Mouse (Mus musculus): ENCODE results near the gene Chrdl1. TPM values are rescaled to one million over a fixed set of nuclear protein-coding genes. Genes with fewer than 3 reads are reported as not detected.

The Chrdl1 gene
- polyA plus RNA-seq, 1 experiment from 2014 or later, result 2.4 TPM

GRCm38 (mm10) chrX:143313166-143313565, 80.9 kb downstream of the Chrdl1 start:
- Histone ChIP-seq H3K4me3 (no peak overlapping the region), H3K27ac (no peak overlapping the region), H3K9me3 (replicated peaks) (no peaks in the 10 kb centered on the region), H3K4me1 (no peaks in the 10 kb centered on the region), H3K9ac (no peak overlapping the region), H3K36me3 (ENCODE audit: poor library complexity, severe bottlenecking) (no peaks in the 10 kb centered on the region), H3K27me3 (no peaks in the 10 kb centered on the region), H3K4me2 (no peak overlapping the region)
- 88% methylated on average over 3 of the region's 3 CpGs for WGBS
- no peak for ATAC-seq

- Histone ChIP-seq H3K9me3 (replicated peaks) (no peaks in the 10 kb centered on the region), H3K27me3 (0 out of 2 replicates have a peak, but pooled peaks cover 3% of the 10 kb centered on the region), H3K36me3 (ENCODE audit: poor library complexity, severe bottlenecking) (no peaks in the 10 kb centered on the region), H3K9ac (no peak overlapping the region), H3K4me1 (no peaks in the 10 kb centered on the region), H3K4me3 (no peak overlapping the region), H3K27ac (no peak overlapping the region), H3K4me2 (no peak overlapping the region)
- WGBS, result 93% methylated on average over 2 of the region's 2 CpGs
- no peak for ATAC-seq
Measured at GRCm38 (mm10) chrX:143294726-143295125, 99.3 kb downstream of the Chrdl1 start.

DNA sequence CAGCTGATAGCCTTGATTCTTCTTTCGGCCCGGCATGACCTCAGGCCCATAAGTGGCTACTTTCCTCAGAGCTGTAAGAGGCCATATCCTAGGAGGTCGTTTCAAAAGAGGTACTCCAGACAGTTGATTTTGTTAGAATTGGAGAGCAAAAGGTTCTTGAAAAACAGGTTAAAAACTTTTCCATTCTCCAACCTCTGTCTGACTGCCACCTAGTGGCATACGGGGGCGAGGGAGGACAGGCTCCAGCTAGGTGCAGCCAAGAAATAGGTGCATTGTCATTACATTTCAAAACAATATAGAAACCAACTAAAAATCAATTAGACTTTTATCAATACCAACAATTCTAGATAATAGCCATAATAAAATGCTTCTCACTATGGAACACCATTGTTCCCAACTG, 118.9 kb downstream of the Chrdl1 start:
- Histone ChIP-seq H3K9me3 (replicated peaks) (no peaks in the 10 kb centered on the region), H3K4me1 (no peaks in the 10 kb centered on the region), H3K27me3 (no peaks in the 10 kb centered on the region), H3K9ac (no peak overlapping the region), H3K4me2 (no peak overlapping the region), H3K27ac (no peak overlapping the region), H3K36me3 (ENCODE audit: poor library complexity, severe bottlenecking) (no peaks in the 10 kb centered on the region), H3K4me3 (no peak overlapping the region)
- no peak for ATAC-seq
- WGBS, result 43% methylated on average over 5 of the region's 5 CpGs

DNA sequence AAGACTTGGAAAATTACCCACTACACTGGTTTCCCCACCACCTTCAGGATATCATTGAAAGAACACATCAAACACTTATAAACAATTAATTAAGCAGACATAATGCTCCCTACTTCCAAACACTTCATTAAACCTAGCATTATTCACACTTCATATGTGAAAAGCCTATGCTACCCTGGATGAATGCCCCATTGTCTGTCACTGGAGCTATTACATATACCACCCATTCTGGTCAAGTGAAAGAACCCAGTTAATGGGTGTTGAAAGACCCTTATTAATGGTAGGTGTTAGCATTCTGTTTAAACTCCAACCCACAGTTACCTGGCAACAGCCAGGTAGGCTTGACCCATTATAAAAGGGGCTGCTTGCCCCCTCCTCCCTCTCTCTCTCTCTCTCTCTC, 143.4 kb downstream of the Chrdl1 start:
- no peaks in the 10 kb centered on the region for H3K27me3 ChIP-seq
- H3K4me3 ChIP-seq, result no peak overlapping the region
- H3K36me3 ChIP-seq (ENCODE audit: poor library complexity, severe bottlenecking), result no peaks in the 10 kb centered on the region
- no peak overlapping the region for H3K27ac ChIP-seq
- no peak overlapping the region for H3K9ac ChIP-seq
- ATAC-seq, result peak; percentile 78
- no peak overlapping the region for H3K4me2 ChIP-seq
- H3K9me3 ChIP-seq (replicated peaks), result no peaks in the 10 kb centered on the region
- no peaks in the 10 kb centered on the region for H3K4me1 ChIP-seq

Other genes with a start within 250 kb of the Chrdl1 start
- gene Pak3, start 124.3 kb upstream of the Chrdl1 start, polyA plus RNA-seq (2015; fragmentation: Nextera tagmentation; extraction: Ambion mirVana), result 149 and 162 TPM in 2 replicates